Mouse (Mus musculus) urinary bladder, postnatal 0 days (tissue): ENCODE measurements around the gene Vax1. TPM values are rescaled to one million over a fixed set of nuclear protein-coding genes. Genes with fewer than 3 reads are reported as not detected.

Experiments used
- polyA plus RNA-seq: library from polyadenylated mRNA; unstranded; fragments of >200 nt; fragmentation: Nextera tagmentation; extraction: Ambion mirVana; gene quantifications from 2 replicates; pipeline ENCODE4 v1.2.1, GENCODE M21; 2015

Vax1 gene
- polyA plus RNA-seq, result not detected in 2 replicates

DNA sequence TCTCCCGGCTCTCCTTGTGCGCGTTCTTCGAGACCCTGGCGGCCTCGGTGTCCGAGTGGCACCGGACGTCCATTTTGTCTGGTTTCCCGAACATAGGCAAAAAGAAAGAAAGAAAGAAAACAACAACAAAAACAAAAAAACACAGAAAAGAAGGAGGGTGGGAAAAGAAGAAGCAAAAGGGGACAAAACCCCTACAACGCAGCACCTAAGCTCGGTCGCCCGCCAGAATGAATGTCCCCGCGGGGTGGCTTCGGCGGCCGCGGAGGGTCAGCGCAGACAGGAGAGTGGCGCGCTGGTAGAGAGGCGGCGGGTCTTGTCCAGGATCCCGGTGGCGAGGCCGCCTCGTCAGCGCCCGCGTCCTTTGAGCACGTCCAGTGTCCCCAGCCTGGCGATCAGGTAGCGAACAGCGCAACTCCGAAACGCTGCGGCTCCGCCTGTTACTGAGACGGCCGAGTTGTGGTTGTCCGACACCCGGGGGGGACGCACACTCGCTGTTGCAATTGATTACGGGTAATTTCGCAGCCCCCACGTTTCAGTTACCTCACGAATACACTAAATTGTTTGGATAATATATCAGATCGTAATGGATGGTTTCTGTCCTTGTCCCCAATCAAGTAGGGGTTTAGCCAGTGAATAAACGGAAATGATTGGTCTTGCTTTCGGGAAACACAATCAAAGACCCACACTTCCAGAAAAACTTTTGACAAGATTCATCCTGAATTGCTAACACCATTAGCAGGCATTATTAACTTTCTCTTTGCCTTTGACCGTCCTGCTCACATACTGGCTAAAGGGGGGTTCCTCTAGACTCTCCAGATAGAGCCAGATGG, at the start of gene Vax1:
Vax1 (minus strand) TSS at position 121 of the 830 bp plus-strand sequence.

DNA sequence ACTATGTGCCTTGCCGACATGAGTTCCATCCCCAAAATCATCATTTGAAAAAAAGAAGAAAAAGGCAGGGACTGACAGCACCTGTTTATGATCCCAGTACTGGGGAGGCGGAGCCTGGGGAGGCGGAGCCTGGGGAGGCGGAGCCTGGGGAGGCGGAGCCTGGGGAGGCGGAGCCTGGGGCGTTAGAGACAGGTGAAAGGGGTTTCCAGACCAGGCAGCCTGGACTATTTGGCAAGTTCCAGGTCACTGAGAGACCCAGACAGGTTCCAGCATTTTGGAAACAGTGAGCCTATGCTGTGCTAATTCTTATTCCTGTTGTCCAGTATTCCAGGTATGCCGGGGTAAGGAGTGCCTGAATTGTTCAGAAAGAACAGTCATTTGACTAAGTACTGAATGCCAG, 49.1 kb upstream of the Vax1 start, which contains the start of gene Kcnk18:
Kcnk18 (plus strand) TSS at position 224 of the 400 bp plus-strand sequence.

Other genes with a start within 250 kb of the Vax1 start
- gene Eno4, start 226.6 kb downstream of the Vax1 start, polyA plus RNA-seq, result 0.05 and 0.13 TPM in 2 replicates
- 3.7 and 4.8 TPM in 2 replicates for gene Hspa12a, start 226.4 kb downstream of the Vax1 start, polyA plus RNA-seq
- 4.9 and 6.7 TPM in 2 replicates for gene Shtn1, start 94.0 kb downstream of the Vax1 start, polyA plus RNA-seq
- gene Kcnk18, start 49.2 kb upstream of the Vax1 start, polyA plus RNA-seq, result not detected in 2 replicates
- 2.6 and 2.7 TPM in 2 replicates for gene Slc18a2, start 90.8 kb upstream of the Vax1 start, polyA plus RNA-seq
- 13.0 and 29.8 TPM in 2 replicates for gene Rps12-ps3, start 152.2 kb upstream of the Vax1 start, polyA plus RNA-seq
- gene Pdzd8, start 175.7 kb upstream of the Vax1 start, polyA plus RNA-seq, result 5.1 and 5.9 TPM in 2 replicates